Mouse (Mus musculus) thymus, adult 18-20 months (tissue): ENCODE results near the gene Olfr643.
"Not testable (repeated sequence)": the region's sequence is repeated elsewhere in the genome, so short reads cannot be mapped to it uniquely, and the experiment has no call there.

ENCODE experiments used
- DNase-seq, 2 experiments: peaks; one replicate each; pipeline ENCODE4 v3.0.0; 2022; ENCODE audit warnings: mixed read lengths in 2 of 2

The Olfr643 gene

DNA sequence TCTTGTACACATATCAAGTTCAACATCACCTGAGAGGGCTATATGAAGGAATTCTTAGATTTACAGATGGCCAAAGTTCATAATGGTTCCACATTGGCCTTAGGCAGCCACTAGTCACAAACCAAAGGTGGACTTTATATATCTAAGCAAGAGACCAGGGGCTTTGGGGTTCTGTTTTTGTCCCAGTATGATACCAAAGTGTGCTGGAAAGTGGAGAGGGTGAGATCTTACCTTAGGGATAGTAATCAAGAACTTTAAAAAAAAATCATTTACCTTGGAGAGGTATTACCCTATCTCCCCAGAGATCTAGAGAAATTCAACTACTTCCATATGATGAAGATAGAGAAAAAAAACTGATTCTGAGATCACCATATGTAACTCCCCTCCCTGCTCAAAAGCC, 120.0 kb downstream of the Olfr643 start, which contains the start of gene Olfr639:
Gene Olfr639 (minus strand): TSS at position 101 of the 400 bp plus-strand sequence.
- DNase-seq = no peak

DNA sequence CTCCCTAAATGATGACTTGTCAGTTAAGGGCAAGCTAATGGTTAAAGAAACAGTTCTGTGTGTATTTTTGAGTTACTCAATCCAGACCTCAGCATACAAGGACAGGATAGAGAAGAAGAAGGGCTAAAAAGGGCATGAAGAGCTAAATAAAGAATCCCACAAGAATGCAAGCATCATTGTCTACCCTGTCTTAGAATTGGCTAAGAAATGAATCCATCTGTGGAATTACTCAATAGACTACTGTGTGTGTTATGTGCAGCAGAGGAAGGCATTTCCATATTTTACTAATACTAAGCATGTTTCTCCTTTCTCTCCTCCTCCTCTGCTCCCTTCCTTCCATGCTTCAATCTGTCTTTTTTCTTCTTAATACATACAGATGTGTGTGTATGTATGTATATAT, 138.1 kb downstream of the Olfr643 start:
- DNase-seq = no peak

DNA sequence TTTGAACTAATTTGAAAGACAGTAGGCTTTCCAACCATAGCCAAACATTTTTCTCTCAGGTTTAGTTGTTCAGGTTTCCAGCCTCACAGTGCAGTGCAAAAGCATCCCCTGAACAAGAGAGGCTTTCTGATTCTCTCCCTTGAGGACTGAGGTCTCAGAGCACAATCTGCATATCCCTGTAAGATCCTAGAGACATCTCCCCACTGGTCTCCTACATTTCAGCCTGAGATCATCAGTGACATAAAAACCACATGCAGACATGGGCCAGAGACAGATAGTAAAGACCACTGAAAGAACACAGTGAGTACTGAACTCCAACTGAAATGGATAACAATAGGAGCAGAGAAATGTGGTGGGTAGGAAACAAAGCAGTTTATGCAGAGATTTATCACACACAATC, 138.8 kb downstream of the Olfr643 start, which contains the start of gene Olfr638:
Gene Olfr638 (plus strand): TSS at position 301 of the 400 bp plus-strand sequence.
- no peak for DNase-seq

DNA sequence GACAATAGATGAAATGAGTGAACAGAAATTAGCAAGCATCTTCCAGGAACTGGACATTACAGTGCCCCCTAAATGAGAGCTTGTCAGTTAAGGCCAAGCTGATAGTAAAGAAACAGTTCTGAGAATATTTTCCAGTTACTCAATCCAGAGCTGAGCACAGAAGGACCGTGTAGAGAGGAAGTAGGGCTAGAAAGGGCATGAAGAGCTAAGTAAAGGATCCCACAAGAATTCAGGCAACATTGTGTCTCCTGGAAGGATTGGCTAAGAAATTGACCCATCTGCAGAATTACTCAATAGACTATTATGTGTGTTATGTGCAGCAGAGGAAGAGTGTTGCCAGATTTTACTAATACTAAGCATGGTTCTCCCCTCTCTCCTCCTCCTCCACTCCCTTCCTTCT, 165.4 kb downstream of the Olfr643 start:
- no peak for DNase-seq

DNA sequence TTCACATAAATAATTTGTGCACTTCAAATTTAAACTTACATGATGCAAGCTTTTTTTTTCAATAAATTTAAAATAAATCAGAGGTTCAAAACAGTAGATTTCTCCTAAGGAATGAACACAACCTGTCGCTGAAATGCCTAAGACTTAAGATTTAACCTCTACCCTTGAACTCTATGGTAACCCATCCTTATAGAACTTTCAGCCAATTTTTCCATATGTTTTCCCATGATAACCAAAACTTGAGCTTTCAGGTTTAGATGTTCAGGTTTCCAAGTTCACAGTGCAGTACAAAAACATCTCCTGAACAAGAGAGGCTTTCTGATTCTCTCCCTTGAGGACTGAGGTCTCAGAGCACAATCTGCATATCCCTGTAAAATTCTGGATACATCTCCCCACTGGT, 166.4 kb downstream of the Olfr643 start, which contains the start of gene Olfr635:
Gene Olfr635 (plus strand): TSS at position 301 of the 400 bp plus-strand sequence.
- no peak for DNase-seq

DNA sequence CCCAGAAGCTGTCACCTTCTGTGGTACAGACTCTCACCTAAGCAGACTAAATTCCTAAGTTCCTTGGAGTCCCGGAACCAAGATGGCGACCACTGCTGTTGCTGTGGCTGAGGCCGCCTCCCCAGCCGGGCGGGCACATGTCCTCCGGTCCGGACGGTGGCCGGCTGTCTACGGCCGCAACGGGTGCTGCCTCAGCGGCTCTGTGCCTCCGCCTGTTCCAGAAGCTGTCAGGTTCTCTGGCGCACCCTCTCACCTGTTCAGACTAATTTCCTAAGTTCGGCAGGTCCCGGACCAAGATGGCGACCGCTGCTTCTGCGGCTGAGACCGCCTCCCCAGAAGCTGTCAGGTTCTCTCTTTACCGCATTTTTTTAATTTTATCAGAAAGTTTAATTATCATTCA, 170.3 kb downstream of the Olfr643 start:
- DNase-seq = not testable (repeated sequence)
